Comparison of ENCODE assay signal across 8 mouse cellular contexts in genomic region chr11:120580871-120581331, GRCm38 (mm10). TPM values are rescaled to one million over a fixed set of nuclear protein-coding genes. Genes with fewer than 3 reads are reported as not detected.
DNase-seq lines count a peak whose midpoint lies in the region; ATAC-seq and TF ChIP-seq lines count a peak whose summit lies in the region.

No protein-coding gene starts in this region.

- H3K27me3 ChIP-seq in heart, embryonic 12.5 days (replicated peaks) = no peaks in the 10 kb centered on the region
- no peaks in the 10 kb centered on the region for H3K27me3 ChIP-seq in kidney, postnatal 0 days (ENCODE audit: insufficient read depth, low read length)

- peak; percentile 76 for ATAC-seq in heart, embryonic 12.5 days (ENCODE audit: insufficient number of reproducible peaks, low FRiP score)
- ATAC-seq in kidney, postnatal 0 days (replicated peaks; ENCODE audit: low FRiP score, low read depth) = peak; percentile 7; the same call in 1 of the 2 replicates

- TF ChIP-seq CTCF in kidney, postnatal 0 days (IDR thresholded peaks at IDR 0.05; ENCODE audit: low read depth) = no peak

- intact Hi-C loops in left cerebral cortex, postnatal 25 days (cut with DNase I) = loop anchor here (1.0 to 2.0 kb wide), 3 partner anchors 8 to 132 kb away; partner anchors contain the start of genes Cenpx, Lrrc45 and P4hb

- no peaks in the 10 kb centered on the region; the same call in 1 of the 2 replicates for H3K9me3 ChIP-seq in heart, embryonic 12.5 days (replicated peaks)
- H3K9me3 ChIP-seq in kidney, postnatal 0 days (replicated peaks; ENCODE audit: low read length) = no peaks in the 10 kb centered on the region

- peak overlapping the region; percentile 93 for H3K27ac ChIP-seq in heart, embryonic 12.5 days (ENCODE audit: poor library complexity, severe bottlenecking)
- H3K27ac ChIP-seq in kidney, postnatal 0 days = peak overlapping the region; percentile 96

- 0% methylated on average over 44 of the region's 44 CpGs for WGBS in heart, embryonic 12.5 days
- WGBS in kidney, postnatal 0 days = under 1% methylated on average over 30 of the region's 44 CpGs

- H3K36me3 ChIP-seq in heart, embryonic 12.5 days = peaks cover 59% of the 10 kb centered on the region
- H3K36me3 ChIP-seq in kidney, postnatal 0 days (ENCODE audit: insufficient read depth, low read length) = peaks cover 28% of the 10 kb centered on the region

- peaks cover 30% of the 10 kb centered on the region for H3K4me1 ChIP-seq in heart, embryonic 12.5 days (replicated peaks)
- H3K4me1 ChIP-seq in kidney, postnatal 0 days (replicated peaks; ENCODE audit: insufficient read depth, low read length) = peaks cover 12% of the 10 kb centered on the region

- peak overlapping the region; percentile 92 for H3K4me3 ChIP-seq in heart, embryonic 12.5 days
- peak overlapping the region; percentile 91 for H3K4me3 ChIP-seq in kidney, postnatal 0 days (replicated peaks; ENCODE audit: low read depth, low read length)

- DNase-seq in left cerebral cortex, postnatal 25 days (ENCODE audit: low spot score in 2 of 2) = peak; percentile 38 to 52
- no peak for DNase-seq in left cerebral cortex, adult 11 months (ENCODE audit: low spot score)
- DNase-seq in cerebellum, postnatal 36 days = peak; percentile 45 to 46
- peak; percentile 24 for DNase-seq in kidney, postnatal 0 days (ENCODE audit: low spot score)
- DNase-seq in lung, postnatal 10 days = peak; percentile 59
- DNase-seq in right cerebral cortex, postnatal 14 days = peak; percentile 37
- DNase-seq in c-Kit-positive CD71-positive TER-119-positive erythroid progenitor cells, embryonic 14.5 days (ENCODE audit: low spot score) = no peak

- peak overlapping the region; percentile 91 for H3K4me2 ChIP-seq in heart, embryonic 12.5 days
- H3K4me2 ChIP-seq in kidney, postnatal 0 days (ENCODE audit: low read length) = peak overlapping the region; percentile 94

- peak overlapping the region; percentile 98 for H3K9ac ChIP-seq in heart, embryonic 12.5 days
- H3K9ac ChIP-seq in kidney, postnatal 0 days (ENCODE audit: low read depth, low read length) = peak overlapping the region; percentile 97

RNA-seq across cellular contexts. Expression of gene Arhgdia, which starts 0.5 kb away (rescaled TPM):
- 100 to 1,000 TPM; 340 to 344 TPM for total RNA-seq in left cerebral cortex, postnatal 25 days (2021)
- 422 and 442 TPM in 2 replicates for polyA plus RNA-seq in heart, embryonic 12.5 days (2016; fragmentation: Nextera tagmentation; extraction: Ambion mirVana)
- 444 and 506 TPM in 2 replicates for polyA plus RNA-seq in kidney, postnatal 0 days (2015; fragmentation: Nextera tagmentation; extraction: Ambion mirVana)

RNA-seq across cellular contexts. Expression of gene P4hb, which starts 7.8 kb away (rescaled TPM):
- total RNA-seq in left cerebral cortex, postnatal 25 days (2021) = 100 to 1,000 TPM; 125 to 127 TPM
- 478 and 480 TPM in 2 replicates for polyA plus RNA-seq in heart, embryonic 12.5 days (2016; fragmentation: Nextera tagmentation; extraction: Ambion mirVana)
- 635 and 676 TPM in 2 replicates for polyA plus RNA-seq in kidney, postnatal 0 days (2015; fragmentation: Nextera tagmentation; extraction: Ambion mirVana)

RNA-seq across cellular contexts. Expression of gene Alyref, which starts 17.3 kb away (rescaled TPM):
- 10 to 100 TPM; 59.9 to 61.2 TPM for total RNA-seq in left cerebral cortex, postnatal 25 days (2021)
- polyA plus RNA-seq in heart, embryonic 12.5 days (2016; fragmentation: Nextera tagmentation; extraction: Ambion mirVana) = 356 and 361 TPM in 2 replicates
- 341 and 361 TPM in 2 replicates for polyA plus RNA-seq in kidney, postnatal 0 days (2015; fragmentation: Nextera tagmentation; extraction: Ambion mirVana)

RNA-seq across cellular contexts. Expression of gene Anapc11, which starts 17.3 kb away (rescaled TPM):
- 10 to 100 TPM; 93.2 to 94.8 TPM for total RNA-seq in left cerebral cortex, postnatal 25 days (2021)
- polyA plus RNA-seq in heart, embryonic 12.5 days (2016; fragmentation: Nextera tagmentation; extraction: Ambion mirVana) = 174 and 175 TPM in 2 replicates
- polyA plus RNA-seq in kidney, postnatal 0 days (2015; fragmentation: Nextera tagmentation; extraction: Ambion mirVana) = 159 and 168 TPM in 2 replicates

RNA-seq across cellular contexts. Expression of gene Npb, which starts 27.4 kb away (rescaled TPM):
- not detected for total RNA-seq in left cerebral cortex, postnatal 25 days (2021)
- 13.6 and 20.3 TPM in 2 replicates for polyA plus RNA-seq in heart, embryonic 12.5 days (2016; fragmentation: Nextera tagmentation; extraction: Ambion mirVana)
- 48.0 and 51.4 TPM in 2 replicates for polyA plus RNA-seq in kidney, postnatal 0 days (2015; fragmentation: Nextera tagmentation; extraction: Ambion mirVana)

Comparison
In these comparisons a context has a peak if more than half of its experiments do, and no peak if none do; other contexts are left out.
1. DNase-seq: peak in left cerebral cortex, postnatal 25 days (2 of 2), cerebellum, postnatal 36 days (2 of 2), kidney, postnatal 0 days (single experiment), lung, postnatal 10 days (single experiment) and right cerebral cortex, postnatal 14 days (single experiment); none in left cerebral cortex, adult 11 months (single experiment) and c-Kit-positive CD71-positive TER-119-positive erythroid progenitor cells, embryonic 14.5 days (single experiment).